Comparison of ENCODE assay signal across 14 mouse cellular contexts in genomic region chr5:35073235-35073634, GRCm38 (mm10). TPM values are rescaled to one million over a fixed set of nuclear protein-coding genes. Genes with fewer than 3 reads are reported as not detected.
DNase-seq lines count a peak whose midpoint lies in the region; ATAC-seq lines count a peak whose summit lies in the region.
"Had no signal": no experiment of that assay in that cellular context is flagged by ENCODE, and none has a peak within 500 bp of the region (broad histone marks: within the 10 kb centered on the region; RNA-seq: fewer than 3 reads in every experiment).

No protein-coding gene starts in this region.

- H3K4me3 ChIP-seq in heart, embryonic 11.5 days (ENCODE audit: low read depth, low read length) = no peak overlapping the region
- H3K4me3 ChIP-seq in midbrain, embryonic 10.5 days = no peak overlapping the region
- H3K4me3 ChIP-seq: forebrain, embryonic 13.5 days; hindbrain, embryonic 13.5 days had no signal

- DNase-seq in heart, adult 11 months = peak; percentile 96
- no peak for DNase-seq in heart, adult 9 months (ENCODE audit: low spot score in 2 of 2)
- DNase-seq in heart, postnatal 10 days = peak; percentile 33 to 44
- peak; percentile 46 for DNase-seq in retina, postnatal 1 day
- DNase-seq in midbrain, embryonic 10.5 days (ENCODE audit: low spot score) = no peak
- DNase-seq: cerebellum, adult 18-20 months; cerebellum, adult 9-11 months; forebrain, postnatal 0 days; kidney, adult 11 months had no signal

- peaks cover 6% of the 10 kb centered on the region for H3K27me3 ChIP-seq in heart, embryonic 11.5 days (ENCODE audit: control insufficient read depth, insufficient read depth, low read length)
- peaks cover 4% of the 10 kb centered on the region for H3K27me3 ChIP-seq in midbrain, embryonic 10.5 days (ENCODE audit: low read depth, poor library complexity, severe bottlenecking)

- H3K4me1 ChIP-seq in heart, embryonic 11.5 days (ENCODE audit: control insufficient read depth, insufficient read depth, low read length) = no peaks in the 10 kb centered on the region
- peaks cover 7% of the 10 kb centered on the region for H3K4me1 ChIP-seq in midbrain, embryonic 10.5 days

- H3K9me3 ChIP-seq in heart, embryonic 11.5 days (replicated peaks; ENCODE audit: control insufficient read depth, low read length) = no peaks in the 10 kb centered on the region
- H3K9me3 ChIP-seq in midbrain, embryonic 10.5 days (replicated peaks) = no peaks in the 10 kb centered on the region
- H3K9me3 ChIP-seq: forebrain, embryonic 13.5 days; hindbrain, embryonic 13.5 days had no signal

- H3K9ac ChIP-seq in heart, embryonic 11.5 days (ENCODE audit: low read depth, low read length) = no peak overlapping the region
- H3K9ac ChIP-seq: forebrain, embryonic 13.5 days; forebrain, postnatal 0 days; hindbrain, embryonic 13.5 days had no signal

- no peak for ATAC-seq in heart, embryonic 11.5 days (replicated peaks; ENCODE audit: insufficient number of reproducible peaks, low FRiP score, low TSS enrichment)
- ATAC-seq: forebrain, embryonic 13.5 days; forebrain, postnatal 0 days; hindbrain, postnatal 0 days had no signal

- no peak overlapping the region for H3K4me2 ChIP-seq in heart, embryonic 11.5 days
- H3K4me2 ChIP-seq: forebrain, embryonic 13.5 days; hindbrain, embryonic 13.5 days had no signal

- H3K27ac ChIP-seq in heart, embryonic 11.5 days (ENCODE audit: low read depth, low read length) = no peak overlapping the region
- no peak overlapping the region for H3K27ac ChIP-seq in midbrain, embryonic 10.5 days (replicated peaks)
- H3K27ac ChIP-seq: forebrain, embryonic 13.5 days; hindbrain, embryonic 13.5 days; hindbrain, postnatal 0 days had no signal

- no peaks in the 10 kb centered on the region for H3K36me3 ChIP-seq in heart, embryonic 11.5 days (ENCODE audit: control insufficient read depth, insufficient read depth, low read length)
- H3K36me3 ChIP-seq in midbrain, embryonic 10.5 days = no peaks in the 10 kb centered on the region

- 68% methylated on average over 11 of the region's 11 CpGs for WGBS in heart, embryonic 11.5 days (ENCODE audit: insufficient replicate concordance)
- 85% methylated on average over 11 of the region's 11 CpGs for WGBS in midbrain, embryonic 10.5 days

- intact Hi-C loops in heart, postnatal 10 days (cut with DNase I) = no loop called here

RNA-seq across cellular contexts. Expression of gene Dok7, which starts 16.7 kb away (rescaled TPM):
- total RNA-seq in heart, postnatal 10 days (2021) = 10 to 100 TPM; 32.3 to 52.6 TPM
- polyA plus RNA-seq in heart, embryonic 11.5 days (2014; fragmentation: Nextera tagmentation; extraction: Ambion mirVana) = 2.8 and 3.3 TPM in 2 replicates
- 0.27 and 0.42 TPM in 2 replicates for polyA plus RNA-seq in midbrain, embryonic 10.5 days (2016; fragmentation: Nextera tagmentation; extraction: Ambion mirVana)
- total RNA-seq: hematopoietic stem cell, adult 5-6 weeks had no signal

RNA-seq across cellular contexts. Expression of gene Hgfac, which starts 31.9 kb away (rescaled TPM):
- 1 to 10 TPM; 1.1 TPM for total RNA-seq in heart, postnatal 10 days (2021)
- 0.23 and 0.66 TPM in 2 replicates for polyA plus RNA-seq in heart, embryonic 11.5 days (2014; fragmentation: Nextera tagmentation; extraction: Ambion mirVana)
- polyA plus RNA-seq in midbrain, embryonic 10.5 days (2016; fragmentation: Nextera tagmentation; extraction: Ambion mirVana) = 0.28 and 0.53 TPM in 2 replicates
- polyA plus RNA-seq: forebrain, postnatal 0 days; hindbrain, postnatal 0 days had no signal

RNA-seq across cellular contexts. Expression of gene Lrpap1, which starts 32.3 kb away (rescaled TPM):
- 10 to 100 TPM; 52.6 to 58.3 TPM for total RNA-seq in heart, postnatal 10 days (2021)
- polyA plus RNA-seq in heart, embryonic 11.5 days (2014; fragmentation: Nextera tagmentation; extraction: Ambion mirVana) = 130 and 151 TPM in 2 replicates
- 84.5 and 105 TPM in 2 replicates for polyA plus RNA-seq in midbrain, embryonic 10.5 days (2016; fragmentation: Nextera tagmentation; extraction: Ambion mirVana)

Comparison
In these comparisons a context has a peak if more than half of its experiments do, and no peak if none do; other contexts are left out.
1. DNase-seq: peak in heart, adult 11 months (single experiment), heart, postnatal 10 days (2 of 2) and retina, postnatal 1 day (single experiment); none in heart, adult 9 months (0 of 2) and midbrain, embryonic 10.5 days (single experiment).